11 mouse cellular contexts compared by ENCODE assay signal in the genomic region with DNA sequence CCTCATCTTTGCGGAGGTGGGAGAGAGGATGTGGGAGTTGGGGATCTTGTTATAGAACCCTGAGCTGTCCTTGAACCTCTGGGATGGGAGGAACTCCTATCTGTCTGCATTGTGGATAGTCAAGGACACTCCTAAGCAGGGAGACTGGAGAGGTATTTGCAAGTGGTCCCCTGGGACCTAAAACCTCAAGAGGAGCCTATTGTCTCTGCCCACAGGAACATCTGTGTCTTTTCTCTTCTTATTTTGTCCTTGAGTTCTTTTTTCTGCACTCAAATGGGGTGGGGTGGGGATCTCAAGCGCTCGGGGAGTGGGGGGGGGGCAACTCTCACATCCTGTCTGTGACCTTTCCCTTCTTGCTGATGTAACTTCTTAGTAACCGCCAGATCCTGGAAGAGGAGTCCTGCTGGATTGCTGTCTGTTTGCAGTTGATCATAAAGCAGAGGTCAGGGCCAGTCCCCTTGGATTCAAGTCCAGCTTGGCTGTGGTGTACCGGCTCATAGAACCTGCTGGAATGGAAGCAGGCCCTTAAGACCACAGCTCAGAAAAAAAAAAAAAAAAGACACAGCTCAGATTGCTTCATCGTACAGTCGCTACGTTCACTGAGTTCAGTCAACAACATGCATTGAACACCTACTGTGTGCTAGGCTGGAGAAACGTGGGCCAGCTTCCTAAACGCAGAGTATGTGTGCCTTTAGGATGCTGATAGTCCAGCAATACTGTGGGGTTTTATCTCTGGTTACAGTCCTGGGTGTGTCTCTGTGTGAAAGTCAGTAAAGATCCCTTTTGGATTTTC. TPM values are rescaled to one million over a fixed set of nuclear protein-coding genes. Genes with fewer than 3 reads are reported as not detected.
A peak's percentile ranks its signal among the peaks of the same experiment; 100 is the strongest.
DNase-seq lines count a peak whose midpoint lies in the region; ATAC-seq and TF ChIP-seq lines count a peak whose summit lies in the region.
"Had no signal": no experiment of that assay in that cellular context is flagged by ENCODE, and none has a peak within 500 bp of the region (broad histone marks: within the 10 kb centered on the region; RNA-seq: fewer than 3 reads in every experiment).

No protein-coding gene starts in this region.

- no peaks in the 10 kb centered on the region for H3K36me3 ChIP-seq in midbrain, embryonic 11.5 days (ENCODE audit: control insufficient read depth, insufficient read depth, low read length)
- no peaks in the 10 kb centered on the region for H3K36me3 ChIP-seq in midbrain, embryonic 16.5 days (ENCODE audit: control insufficient read depth, insufficient read depth, low read length)
- no peaks in the 10 kb centered on the region for H3K36me3 ChIP-seq in myocyte (ENCODE audit: control insufficient read depth, insufficient read depth)
- H3K36me3 ChIP-seq: midbrain, embryonic 12.5 days had no signal

- H3K79me2 ChIP-seq in myocyte (ENCODE audit: control insufficient read depth, insufficient read depth) = no peaks in the 10 kb centered on the region

- peak; percentile 81 for DNase-seq in adrenal gland, adult 2 months
- DNase-seq in adrenal gland, postnatal 4 days (ENCODE audit: low spot score in 2 of 2) = no peak
- peak; percentile 68 for DNase-seq in midbrain, embryonic 11.5 days (ENCODE audit: low spot score, missing footprints)
- no peak for DNase-seq in layer of hippocampus, postnatal 10 days (ENCODE audit: low spot score in 2 of 2)
- no peak for DNase-seq in lung, postnatal 10 days

- TF ChIP-seq POLR2A in myocyte (IDR thresholded peaks at IDR 0.05; ENCODE audit: insufficient read length, low read depth) = peak; percentile 60

- H3K27ac ChIP-seq in midbrain, embryonic 11.5 days (ENCODE audit: low read depth, low read length) = no peak overlapping the region
- no peak overlapping the region for H3K27ac ChIP-seq in midbrain, embryonic 16.5 days (ENCODE audit: low read length)
- H3K27ac ChIP-seq: midbrain, embryonic 12.5 days had no signal

- ATAC-seq in midbrain, embryonic 11.5 days (ENCODE audit: low FRiP score) = no peak
- no peak for ATAC-seq in midbrain, embryonic 16.5 days
- ATAC-seq in erythroblast, adult 5-6 weeks (replicated peaks; ENCODE audit: low FRiP score, poor library complexity, severe bottlenecking) = peak; percentile 56

- 0 out of 2 replicates have a peak overlapping the region, but pooled peaks have one; percentile 4 for H3K9ac ChIP-seq in midbrain, embryonic 11.5 days (ENCODE audit: low read length)
- H3K9ac ChIP-seq in midbrain, embryonic 16.5 days (ENCODE audit: low read depth, low read length) = no peak overlapping the region
- H3K9ac ChIP-seq: midbrain, embryonic 12.5 days had no signal

- H3K4me2 ChIP-seq in midbrain, embryonic 11.5 days = no peak overlapping the region
- H3K4me2 ChIP-seq in midbrain, embryonic 16.5 days (ENCODE audit: low read length) = no peak overlapping the region
- H3K4me2 ChIP-seq in myocyte (ENCODE audit: low read depth) = peak overlapping the region; percentile 74
- H3K4me2 ChIP-seq: midbrain, embryonic 12.5 days had no signal

- 49% methylated on average over 10 of the region's 10 CpGs for WGBS in midbrain, embryonic 11.5 days
- 54% methylated on average over 10 of the region's 10 CpGs for WGBS in midbrain, embryonic 16.5 days

- no peak overlapping the region for H3K4me3 ChIP-seq in midbrain, embryonic 11.5 days (ENCODE audit: low read depth, low read length)
- H3K4me3 ChIP-seq in midbrain, embryonic 16.5 days (ENCODE audit: low read depth, low read length) = no peak overlapping the region
- H3K4me3 ChIP-seq in myocyte = peak overlapping the region; percentile 33
- H3K4me3 ChIP-seq: midbrain, embryonic 12.5 days had no signal

- peaks cover 11% of the 10 kb centered on the region for H3K4me1 ChIP-seq in midbrain, embryonic 11.5 days (ENCODE audit: control insufficient read depth, insufficient read depth, low read length)
- H3K4me1 ChIP-seq in midbrain, embryonic 16.5 days (ENCODE audit: control insufficient read depth, insufficient read depth, low read length) = peaks cover 11% of the 10 kb centered on the region

- H3K9me3 ChIP-seq in midbrain, embryonic 11.5 days (ENCODE audit: control insufficient read depth, low read length) = no peaks in the 10 kb centered on the region
- no peaks in the 10 kb centered on the region for H3K9me3 ChIP-seq in midbrain, embryonic 16.5 days (replicated peaks; ENCODE audit: control insufficient read depth, low read length, poor library complexity, severe bottlenecking)
- H3K9me3 ChIP-seq: midbrain, embryonic 12.5 days had no signal

- H3K27me3 ChIP-seq in midbrain, embryonic 11.5 days (ENCODE audit: control insufficient read depth, insufficient read depth, low read length) = peaks cover 28% of the 10 kb centered on the region
- peaks cover 3% of the 10 kb centered on the region; the same call in 1 of the 2 replicates for H3K27me3 ChIP-seq in midbrain, embryonic 16.5 days (ENCODE audit: control insufficient read depth, insufficient read depth, low read depth, low read length)
- no peaks in the 10 kb centered on the region for H3K27me3 ChIP-seq in myocyte (ENCODE audit: control insufficient read depth, insufficient read depth, insufficient read length)

- H3ac ChIP-seq in myocyte (ENCODE audit: control insufficient read depth, insufficient read length) = no peak overlapping the region

TF ChIP-seq in myocyte, 11 proteins besides CTCF, POLR2A, EP300 and RAD21 (continues in another document):
- TF ChIP-seq TCF12 (IDR thresholded peaks at IDR 0.05; ENCODE audit: insufficient read depth, poor library complexity, severe bottlenecking) = peak; percentile 2
- no peak for TF ChIP-seq MYOD1 (IDR thresholded peaks at IDR 0.05; ENCODE audit: control insufficient read depth in 1 of 3, insufficient read length in 2 of 3, low read depth in 2 of 3)
- TF ChIP-seq CEBPB (IDR thresholded peaks at IDR 0.05; ENCODE audit: insufficient read depth, poor library complexity, severe bottlenecking) = peak; percentile 95
- no peak for TF ChIP-seq USF1 (IDR thresholded peaks at IDR 0.05; ENCODE audit: low read depth)
- no peak for TF ChIP-seq REST (IDR thresholded peaks at IDR 0.05; ENCODE audit: insufficient read depth, insufficient read length)
- peak; percentile 76 for TF ChIP-seq POLR2AphosphoS2 (IDR thresholded peaks at IDR 0.05; ENCODE audit: insufficient read length, low read depth)

RNA-seq across cellular contexts. Expression of a gene that starts 1.8 kb away (rescaled TPM):
- total RNA-seq in adrenal gland, adult 2 months (2021) = 10 to 100 TPM in 1 of 2 experiments, 1 to 10 TPM in 1; 5.1 to 14.8 TPM
- 26.7 and 48.0 TPM in 2 replicates for polyA plus RNA-seq in adrenal gland, adult 2 months (2012; rRNA removed)
- total RNA-seq in adrenal gland, postnatal 4 days (2021) = 10 to 100 TPM; 14.7 to 19.0 TPM
- 33.6 and 34.6 TPM in 2 replicates for polyA plus RNA-seq in midbrain, embryonic 11.5 days (2014; fragmentation: Nextera tagmentation; extraction: Ambion mirVana)
- polyA plus RNA-seq in midbrain, embryonic 16.5 days (2015; fragmentation: Nextera tagmentation; extraction: Ambion mirVana) = 13.3 and 14.6 TPM in 2 replicates
- not detected in 2 replicates for total RNA-seq in erythroblast, adult 5-6 weeks (2015; ENCODE audit: low replicate concordance)
- total RNA-seq in erythroblast, adult 5-6 weeks (2017; ENCODE audit: low replicate concordance) = 1.1 TPM in 1 of 2 replicates, not detected in the other
- polyA plus RNA-seq in myocyte (2012; fragmentation: generic; extraction: Trizol) = 121 TPM
- 1 to 10 TPM; 2.0 to 4.1 TPM for total RNA-seq in layer of hippocampus, postnatal 10 days (2021)

RNA-seq across cellular contexts. Expression of a gene that starts 2.4 kb away (rescaled TPM):
- 1 to 10 TPM; 2.2 to 4.0 TPM for total RNA-seq in adrenal gland, adult 2 months (2021)
- 0.93 and 1.9 TPM in 2 replicates for polyA plus RNA-seq in adrenal gland, adult 2 months (2012; rRNA removed)
- 1 to 10 TPM in 1 of 2 experiments, under 1 TPM in 1; 0.90 to 1.8 TPM for total RNA-seq in adrenal gland, postnatal 4 days (2021)
- polyA plus RNA-seq in midbrain, embryonic 11.5 days (2014; fragmentation: Nextera tagmentation; extraction: Ambion mirVana) = 0.48 and 1.5 TPM in 2 replicates
- polyA plus RNA-seq in midbrain, embryonic 16.5 days (2015; fragmentation: Nextera tagmentation; extraction: Ambion mirVana) = 0.92 and 1.0 TPM in 2 replicates
- total RNA-seq in erythroblast, adult 5-6 weeks (2015; ENCODE audit: low replicate concordance) = 91.3 and 110 TPM in 2 replicates
- total RNA-seq in erythroblast, adult 5-6 weeks (2017; ENCODE audit: low replicate concordance) = 27.6 and 34.8 TPM in 2 replicates
- 3.2 TPM for polyA plus RNA-seq in myocyte (2012; fragmentation: generic; extraction: Trizol)
- total RNA-seq in layer of hippocampus, postnatal 10 days (2021) = under 1 TPM; 0.71 to 0.83 TPM

RNA-seq across cellular contexts. Expression of a gene that starts 4.8 kb away (rescaled TPM):
- total RNA-seq in adrenal gland, adult 2 months (2021) = not detected
- 1.1 and 2.0 TPM in 2 replicates for polyA plus RNA-seq in adrenal gland, adult 2 months (2012; rRNA removed)
- total RNA-seq in adrenal gland, postnatal 4 days (2021) = under 1 TPM; 0.53 to 0.71 TPM
- 0.47 and 0.70 TPM in 2 replicates for polyA plus RNA-seq in midbrain, embryonic 11.5 days (2014; fragmentation: Nextera tagmentation; extraction: Ambion mirVana)
- 0.84 and 1.5 TPM in 2 replicates for polyA plus RNA-seq in midbrain, embryonic 16.5 days (2015; fragmentation: Nextera tagmentation; extraction: Ambion mirVana)
- total RNA-seq in erythroblast, adult 5-6 weeks (2015; ENCODE audit: low replicate concordance) = not detected in 2 replicates
- not detected in 2 replicates for total RNA-seq in erythroblast, adult 5-6 weeks (2017; ENCODE audit: low replicate concordance)
- polyA plus RNA-seq in myocyte (2012; fragmentation: generic; extraction: Trizol) = 0.48 TPM
- total RNA-seq in layer of hippocampus, postnatal 10 days (2021) = not detected
- polyA plus RNA-seq: hindbrain, embryonic 11.5 days had no signal

RNA-seq across cellular contexts. Expression of a gene that starts 5.1 kb away (rescaled TPM):
- 1,000 to 10,000 TPM; 1,273 to 1,367 TPM for total RNA-seq in adrenal gland, adult 2 months (2021)
- 4,822 and 7,346 TPM in 2 replicates for polyA plus RNA-seq in adrenal gland, adult 2 months (2012; rRNA removed)
- total RNA-seq in adrenal gland, postnatal 4 days (2021) = 100 to 1,000 TPM; 310 to 396 TPM
- polyA plus RNA-seq in midbrain, embryonic 11.5 days (2014; fragmentation: Nextera tagmentation; extraction: Ambion mirVana) = 5.5 and 6.4 TPM in 2 replicates
- polyA plus RNA-seq in midbrain, embryonic 16.5 days (2015; fragmentation: Nextera tagmentation; extraction: Ambion mirVana) = 72.1 and 93.2 TPM in 2 replicates
- 33.2 and 46.5 TPM in 2 replicates for total RNA-seq in erythroblast, adult 5-6 weeks (2015; ENCODE audit: low replicate concordance)
- 27.2 and 33.2 TPM in 2 replicates for total RNA-seq in erythroblast, adult 5-6 weeks (2017; ENCODE audit: low replicate concordance)
- polyA plus RNA-seq in myocyte (2012; fragmentation: generic; extraction: Trizol) = 441 TPM
- total RNA-seq in layer of hippocampus, postnatal 10 days (2021) = 100 to 1,000 TPM; 185 to 218 TPM

RNA-seq across cellular contexts. Expression of a gene that starts 16.3 kb away (rescaled TPM):
- not detected for total RNA-seq in adrenal gland, adult 2 months (2021)
- 0.03 and 0.11 TPM in 2 replicates for polyA plus RNA-seq in adrenal gland, adult 2 months (2012; rRNA removed)
- total RNA-seq in adrenal gland, postnatal 4 days (2021) = under 1 TPM; 0.14 TPM
- 0.06 and 0.11 TPM in 2 replicates for polyA plus RNA-seq in midbrain, embryonic 11.5 days (2014; fragmentation: Nextera tagmentation; extraction: Ambion mirVana)
- polyA plus RNA-seq in midbrain, embryonic 16.5 days (2015; fragmentation: Nextera tagmentation; extraction: Ambion mirVana) = not detected in 2 replicates
- total RNA-seq in erythroblast, adult 5-6 weeks (2015; ENCODE audit: low replicate concordance) = not detected in 2 replicates
- 1.3 TPM in 1 of 2 replicates, not detected in the other for total RNA-seq in erythroblast, adult 5-6 weeks (2017; ENCODE audit: low replicate concordance)
- 0.01 TPM for polyA plus RNA-seq in myocyte (2012; fragmentation: generic; extraction: Trizol)
- total RNA-seq in layer of hippocampus, postnatal 10 days (2021) = not detected
- polyA plus RNA-seq: midbrain, embryonic 12.5 days; stomach, embryonic 16.5 days had no signal

Comparison
In these comparisons a context has a peak if more than half of its experiments do, and no peak if none do; other contexts are left out.
1. DNase-seq: peak in adrenal gland, adult 2 months (single experiment) and midbrain, embryonic 11.5 days (single experiment); none in adrenal gland, postnatal 4 days (0 of 2), layer of hippocampus, postnatal 10 days (0 of 2) and lung, postnatal 10 days (single experiment).
2. RNA of a gene that starts 2.4 kb away (total RNA-seq): 27.6 to 110 TPM in erythroblast, adult 5-6 weeks; 2.2 to 4.0 TPM in adrenal gland, adult 2 months, 0.90 to 1.8 TPM in adrenal gland, postnatal 4 days and 0.71 to 0.83 TPM in layer of hippocampus, postnatal 10 days; every median in the first group is over 4 times any median in the second.